Mouse (Mus musculus): Measurements from ENCODE around the gene Htr3b. TPM values are rescaled to one million over a fixed set of nuclear protein-coding genes. Genes with fewer than 3 reads are reported as not detected.

Gene Htr3b
- polyA plus RNA-seq, 1 experiment from 2014 or later = 0.07 TPM

GRCm38 (mm10) chr9:48904421-48904820, 60.4 kb downstream of the Htr3b start:
- H3K4me1 ChIP-seq = peaks cover 9% of the 10 kb centered on the region
- peaks cover 10% of the 10 kb centered on the region for H3K27me3 ChIP-seq (ENCODE audit: low read depth, poor library complexity, severe bottlenecking)
- H3K4me3 ChIP-seq = no peak overlapping the region
- 89% methylated on average over 5 of the region's 5 CpGs for WGBS
- H3K9me3 ChIP-seq (replicated peaks) = no peaks in the 10 kb centered on the region
- no peak for DNase-seq (ENCODE audit: low spot score)
- no peaks in the 10 kb centered on the region for H3K36me3 ChIP-seq
- H3K27ac ChIP-seq (replicated peaks) = no peak overlapping the region

GRCm38 (mm10) chr9:48903766-48904165, 61.0 kb downstream of the Htr3b start:
- peaks cover 12% of the 10 kb centered on the region for H3K27me3 ChIP-seq (ENCODE audit: low read depth, poor library complexity, severe bottlenecking)
- H3K4me3 ChIP-seq = no peak overlapping the region
- WGBS = 70% methylated on average over 2 of the region's 2 CpGs
- no peaks in the 10 kb centered on the region for H3K36me3 ChIP-seq
- peaks cover 9% of the 10 kb centered on the region for H3K4me1 ChIP-seq
- no peak for DNase-seq (ENCODE audit: low spot score)
- H3K27ac ChIP-seq (replicated peaks) = no peak overlapping the region
- no peaks in the 10 kb centered on the region for H3K9me3 ChIP-seq (replicated peaks)

GRCm38 (mm10) chr9:48898551-48898950, 66.2 kb downstream of the Htr3b start:
- peaks cover 34% of the 10 kb centered on the region for H3K27me3 ChIP-seq (ENCODE audit: low read depth, poor library complexity, severe bottlenecking)
- H3K4me3 ChIP-seq = no peak overlapping the region
- H3K9me3 ChIP-seq (replicated peaks) = no peaks in the 10 kb centered on the region
- no peaks in the 10 kb centered on the region for H3K36me3 ChIP-seq
- peaks cover 40% of the 10 kb centered on the region for H3K4me1 ChIP-seq
- DNase-seq (ENCODE audit: low spot score) = peak; percentile 41
- 31% methylated on average over 8 of the region's 8 CpGs for WGBS
- no peak overlapping the region for H3K27ac ChIP-seq (replicated peaks)

GRCm38 (mm10) chr9:48895819-48896536, 68.8 kb downstream of the Htr3b start:
- peak; percentile 82 for DNase-seq (ENCODE audit: low spot score)
- Histone ChIP-seq H3K9me3 (replicated peaks) (no peaks in the 10 kb centered on the region), H3K4me3 (peak overlapping the region; percentile 48), H3K4me1 (peaks cover 47% of the 10 kb centered on the region), H3K27ac (replicated peaks) (peak overlapping the region; percentile 88), H3K36me3 (no peaks in the 10 kb centered on the region), H3K27me3 (ENCODE audit: low read depth, poor library complexity, severe bottlenecking) (peaks cover 37% of the 10 kb centered on the region)
- 4% methylated on average over 18 of the region's 18 CpGs for WGBS

GRCm38 (mm10) chr9:48894755-48895154, 70.0 kb downstream of the Htr3b start:
- no peaks in the 10 kb centered on the region for H3K9me3 ChIP-seq (replicated peaks)
- peaks cover 47% of the 10 kb centered on the region for H3K4me1 ChIP-seq
- no peak overlapping the region for H3K4me3 ChIP-seq
- peak overlapping the region; percentile 88 for H3K27ac ChIP-seq (replicated peaks)
- DNase-seq (ENCODE audit: low spot score) = peak; percentile 19
- no peaks in the 10 kb centered on the region for H3K36me3 ChIP-seq
- H3K27me3 ChIP-seq (ENCODE audit: low read depth, poor library complexity, severe bottlenecking) = peaks cover 34% of the 10 kb centered on the region
- 55% methylated on average over 6 of the region's 6 CpGs for WGBS

- no peaks in the 10 kb centered on the region for H3K9me3 ChIP-seq (replicated peaks)
- peaks cover 47% of the 10 kb centered on the region for H3K4me1 ChIP-seq
- no peaks in the 10 kb centered on the region for H3K36me3 ChIP-seq
- DNase-seq (ENCODE audit: low spot score) = peak; percentile 82
- peaks cover 30% of the 10 kb centered on the region for H3K27me3 ChIP-seq (ENCODE audit: low read depth, poor library complexity, severe bottlenecking)
- peak overlapping the region; percentile 88 for H3K27ac ChIP-seq (replicated peaks)
- H3K4me3 ChIP-seq = no peak overlapping the region
- 28% methylated on average over 3 of the region's 3 CpGs for WGBS
These were observed 70.8 kb downstream of the Htr3b start for GRCm38 (mm10) chr9:48893986-48894385.

- Histone ChIP-seq H3K27me3 (ENCODE audit: low read depth, poor library complexity, severe bottlenecking) (0 out of 2 replicates have a peak, but pooled peaks cover 3% of the 10 kb centered on the region), H3K27ac (replicated peaks) (no peak overlapping the region), H3K4me3 (no peak overlapping the region), H3K4me1 (peaks cover 19% of the 10 kb centered on the region), H3K36me3 (no peaks in the 10 kb centered on the region), H3K9me3 (replicated peaks) (no peaks in the 10 kb centered on the region)
- no peak for DNase-seq (ENCODE audit: low spot score)
- WGBS = 73% methylated on average over 7 of the region's 7 CpGs
These were observed 75.7 kb downstream of the Htr3b start for GRCm38 (mm10) chr9:48889093-48889492.

Other genes with a start within 250 kb of the Htr3b start
- 39.8 and 48.1 TPM in 2 replicates for gene Zbtb16, start 128.8 kb downstream of the Htr3b start, polyA plus RNA-seq (2016; fragmentation: Nextera tagmentation; extraction: Ambion mirVana)
- 0.20 and 0.25 TPM in 2 replicates for gene Htr3a, start 53.9 kb downstream of the Htr3b start, polyA plus RNA-seq (2016; fragmentation: Nextera tagmentation; extraction: Ambion mirVana)
- 53.3 and 55.7 TPM in 2 replicates for gene Usp28, start 20.4 kb upstream of the Htr3b start, polyA plus RNA-seq (2016; fragmentation: Nextera tagmentation; extraction: Ambion mirVana)
- 57.3 and 60.1 TPM in 2 replicates for gene Zw10, start 90.6 kb upstream of the Htr3b start, polyA plus RNA-seq (2016; fragmentation: Nextera tagmentation; extraction: Ambion mirVana)
- 0.41 and 1.2 TPM in 2 replicates for gene Tmprss5, start 116.3 kb upstream of the Htr3b start, polyA plus RNA-seq (2016; fragmentation: Nextera tagmentation; extraction: Ambion mirVana)